Mouse (Mus musculus): ENCODE measurements around the gene Ptger2.

The Ptger2 gene

GRCm38 (mm10) chr14:45049689-45050418 lies 61.9 kb downstream of the Ptger2 start:
- DNase-seq (ENCODE audit: low read depth, low spot score): no peak

- DNase-seq (ENCODE audit: low read depth, low spot score): no peak
These were observed 62.4 kb downstream of the Ptger2 start for GRCm38 (mm10) chr14:45050419-45050776.

GRCm38 (mm10) chr14:45051116-45051515 lies 63.1 kb downstream of the Ptger2 start:
- DNase-seq (ENCODE audit: low read depth, low spot score): no peak

All from mesoderm, embryonic 11.5 days (tissue).